Mouse (Mus musculus): ENCODE data around the gene Tnc. TPM values are rescaled to one million over a fixed set of nuclear protein-coding genes. Genes with fewer than 3 reads are reported as not detected.

Gene Tnc
- polyA plus RNA-seq, 1 experiment = 29.8 TPM

DNA sequence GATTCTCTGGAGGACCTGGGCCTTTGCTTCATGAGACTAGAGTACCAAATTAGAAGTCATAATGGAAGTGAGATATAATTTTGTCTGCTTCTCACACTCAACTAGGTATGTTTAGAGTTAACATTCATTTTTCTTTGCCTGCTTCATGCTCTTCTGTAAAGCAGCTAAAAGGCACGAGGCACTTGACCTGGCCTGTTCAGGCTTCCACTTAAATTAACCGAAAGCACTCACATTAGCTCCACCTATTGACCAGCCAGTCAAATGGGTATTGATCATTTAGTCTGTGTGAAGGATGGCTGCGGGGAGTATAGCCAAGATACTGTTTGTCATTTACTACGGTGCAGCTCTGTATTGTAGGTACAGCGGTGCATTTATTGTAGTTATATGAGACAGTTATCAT is 103.0 kb downstream of the Tnc start:
- TF ChIP-seq POLR2A (IDR thresholded peaks at IDR 0.05; ENCODE audit: control insufficient read depth, extremely low read depth, insufficient read depth, low read length, poor library complexity) (no peak), CTCF (IDR thresholded peaks at IDR 0.05; ENCODE audit: borderline replicate concordance, control insufficient read depth, extremely low read depth, insufficient read depth, low read length, poor library complexity) (no peak)
- no peak overlapping the region for H3K4me3 ChIP-seq (ENCODE audit: control insufficient read depth, insufficient read depth, low read length)
- no peaks in the 10 kb centered on the region for H3K27me3 ChIP-seq (ENCODE audit: control insufficient read depth, insufficient read depth, low read length)
- WGBS = 91% methylated on average over 5 of the region's 5 CpGs
- no peaks in the 10 kb centered on the region for H3K4me1 ChIP-seq (replicated peaks; ENCODE audit: control insufficient read depth, insufficient read depth, low read length)
- DNase-seq = no peak
- H3K27ac ChIP-seq (ENCODE audit: control insufficient read depth, insufficient read depth, low read length) = no peak overlapping the region
- H3K36me3 ChIP-seq (ENCODE audit: control insufficient read depth, insufficient read depth, low read length) = no peaks in the 10 kb centered on the region

DNA sequence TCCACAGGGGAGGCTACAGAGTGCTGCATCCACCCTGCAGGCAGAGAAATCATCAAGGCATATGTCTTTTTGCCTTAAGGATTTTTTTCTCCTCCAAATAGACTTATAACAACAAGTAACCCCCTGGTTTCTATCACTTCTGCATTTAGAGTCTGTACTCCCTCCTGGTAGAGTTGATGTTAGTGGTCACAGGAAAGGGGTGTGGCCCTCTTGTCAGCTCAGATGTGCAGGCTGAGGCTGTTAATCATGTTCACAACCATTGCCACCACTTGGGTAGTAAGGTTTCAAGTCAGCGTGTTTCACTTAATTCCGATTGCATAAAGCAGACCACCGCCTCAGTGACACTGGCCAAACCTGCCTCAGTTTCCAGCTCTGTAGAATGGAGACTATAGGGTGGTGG is 103.9 kb downstream of the Tnc start:
- Histone ChIP-seq H3K27ac (ENCODE audit: control insufficient read depth, insufficient read depth, low read length) (no peak overlapping the region), H3K4me3 (ENCODE audit: control insufficient read depth, insufficient read depth, low read length) (no peak overlapping the region), H3K4me1 (replicated peaks; ENCODE audit: control insufficient read depth, insufficient read depth, low read length) (no peaks in the 10 kb centered on the region), H3K36me3 (ENCODE audit: control insufficient read depth, insufficient read depth, low read length) (no peaks in the 10 kb centered on the region), H3K27me3 (ENCODE audit: control insufficient read depth, insufficient read depth, low read length) (no peaks in the 10 kb centered on the region)
- no peak for TF ChIP-seq POLR2A (IDR thresholded peaks at IDR 0.05; ENCODE audit: control insufficient read depth, extremely low read depth, insufficient read depth, low read length, poor library complexity)
- TF ChIP-seq CTCF (IDR thresholded peaks at IDR 0.05; ENCODE audit: borderline replicate concordance, control insufficient read depth, extremely low read depth, insufficient read depth, low read length, poor library complexity) = no peak
- 31% methylated on average over 3 of the region's 3 CpGs for WGBS
- DNase-seq = no peak

DNA sequence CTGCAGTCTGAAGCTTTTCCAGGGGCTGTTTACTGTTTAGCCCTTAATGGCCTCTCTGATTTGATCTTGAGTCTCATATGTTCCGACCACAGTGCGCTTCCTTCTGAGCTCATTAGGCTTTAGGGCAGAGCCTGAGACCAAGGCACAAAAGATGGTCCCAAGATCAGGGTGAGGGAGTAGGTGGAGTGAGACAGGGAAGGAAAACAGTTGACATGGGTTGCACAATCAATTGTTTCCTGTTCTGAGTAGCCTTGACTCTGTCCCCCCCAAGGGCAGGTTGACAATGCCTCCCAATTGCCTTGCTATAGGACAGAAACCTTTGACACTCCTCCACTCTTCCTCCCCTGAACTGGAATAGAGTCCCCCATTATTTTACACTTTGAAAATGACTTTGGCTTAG is 105.4 kb downstream of the Tnc start:
- H3K4me3 ChIP-seq (ENCODE audit: control insufficient read depth, insufficient read depth, low read length) = no peak overlapping the region
- TF ChIP-seq POLR2A (IDR thresholded peaks at IDR 0.05; ENCODE audit: control insufficient read depth, extremely low read depth, insufficient read depth, low read length, poor library complexity) = no peak
- TF ChIP-seq CTCF (IDR thresholded peaks at IDR 0.05; ENCODE audit: borderline replicate concordance, control insufficient read depth, extremely low read depth, insufficient read depth, low read length, poor library complexity) = no peak
- no peak overlapping the region for H3K27ac ChIP-seq (ENCODE audit: control insufficient read depth, insufficient read depth, low read length)
- 97% methylated on average over 2 of the region's 2 CpGs for WGBS
- H3K36me3 ChIP-seq (ENCODE audit: control insufficient read depth, insufficient read depth, low read length) = no peaks in the 10 kb centered on the region
- DNase-seq = no peak
- no peaks in the 10 kb centered on the region for H3K27me3 ChIP-seq (ENCODE audit: control insufficient read depth, insufficient read depth, low read length)
- H3K4me1 ChIP-seq (replicated peaks; ENCODE audit: control insufficient read depth, insufficient read depth, low read length) = no peaks in the 10 kb centered on the region

DNA sequence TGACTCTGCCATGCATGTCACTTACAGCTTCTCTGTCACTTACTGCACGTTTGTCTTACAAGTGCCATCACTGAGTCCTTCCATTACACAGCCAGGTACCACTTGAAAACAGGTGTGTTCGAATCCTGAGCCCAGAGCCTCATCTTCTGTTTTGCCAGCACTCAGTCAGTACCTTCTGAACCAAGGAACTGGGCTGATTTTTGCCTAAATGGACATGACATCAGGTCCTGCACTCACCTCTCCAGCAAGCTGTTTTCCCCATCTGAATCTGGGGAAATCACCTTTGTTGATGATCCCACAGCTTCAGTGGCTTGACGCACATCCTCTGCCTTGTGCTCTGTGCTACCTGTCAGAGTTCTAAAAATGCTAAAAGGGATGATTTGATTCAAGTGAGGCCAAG is 107.4 kb downstream of the Tnc start:
- DNase-seq = no peak
- WGBS = 90% methylated on average over 3 of the region's 3 CpGs
- H3K27me3 ChIP-seq (ENCODE audit: control insufficient read depth, insufficient read depth, low read length) = no peaks in the 10 kb centered on the region
- H3K27ac ChIP-seq (ENCODE audit: control insufficient read depth, insufficient read depth, low read length) = no peak overlapping the region
- no peak overlapping the region for H3K4me3 ChIP-seq (ENCODE audit: control insufficient read depth, insufficient read depth, low read length)
- H3K36me3 ChIP-seq (ENCODE audit: control insufficient read depth, insufficient read depth, low read length) = no peaks in the 10 kb centered on the region
- H3K4me1 ChIP-seq (replicated peaks; ENCODE audit: control insufficient read depth, insufficient read depth, low read length) = no peaks in the 10 kb centered on the region
- no peak for TF ChIP-seq POLR2A (IDR thresholded peaks at IDR 0.05; ENCODE audit: control insufficient read depth, extremely low read depth, insufficient read depth, low read length, poor library complexity)
- TF ChIP-seq CTCF (IDR thresholded peaks at IDR 0.05; ENCODE audit: borderline replicate concordance, control insufficient read depth, extremely low read depth, insufficient read depth, low read length, poor library complexity) = no peak

DNA sequence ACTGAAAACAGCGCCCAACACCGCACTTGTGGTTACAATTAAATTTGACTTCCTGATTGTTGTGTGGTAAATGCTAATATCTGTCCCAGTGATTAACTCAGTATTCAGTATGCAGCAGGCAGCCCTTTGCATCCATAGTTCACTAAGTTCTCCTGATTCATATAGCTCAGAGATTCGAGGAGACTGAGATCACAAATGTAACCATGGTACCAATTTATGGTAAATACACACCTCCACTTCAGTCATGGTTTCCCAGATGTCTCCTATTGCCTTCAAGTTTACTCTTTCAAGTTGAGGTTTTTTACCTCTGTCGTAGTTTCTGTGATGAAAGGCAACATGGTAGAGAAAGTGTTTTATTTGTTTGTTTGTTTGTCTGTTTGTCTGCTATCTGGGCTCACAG is 110.9 kb downstream of the Tnc start:
- Histone ChIP-seq H3K36me3 (ENCODE audit: control insufficient read depth, insufficient read depth, low read length) (no peaks in the 10 kb centered on the region), H3K4me1 (replicated peaks; ENCODE audit: control insufficient read depth, insufficient read depth, low read length) (no peaks in the 10 kb centered on the region), H3K27me3 (ENCODE audit: control insufficient read depth, insufficient read depth, low read length) (no peaks in the 10 kb centered on the region), H3K27ac (ENCODE audit: control insufficient read depth, insufficient read depth, low read length) (no peak overlapping the region), H3K4me3 (ENCODE audit: control insufficient read depth, insufficient read depth, low read length) (no peak overlapping the region)
- no peak for TF ChIP-seq CTCF (IDR thresholded peaks at IDR 0.05; ENCODE audit: borderline replicate concordance, control insufficient read depth, extremely low read depth, insufficient read depth, low read length, poor library complexity)
- no peak for TF ChIP-seq POLR2A (IDR thresholded peaks at IDR 0.05; ENCODE audit: control insufficient read depth, extremely low read depth, insufficient read depth, low read length, poor library complexity)
- 91% methylated on average over 4 of the region's 4 CpGs for WGBS
- no peak for DNase-seq

DNA sequence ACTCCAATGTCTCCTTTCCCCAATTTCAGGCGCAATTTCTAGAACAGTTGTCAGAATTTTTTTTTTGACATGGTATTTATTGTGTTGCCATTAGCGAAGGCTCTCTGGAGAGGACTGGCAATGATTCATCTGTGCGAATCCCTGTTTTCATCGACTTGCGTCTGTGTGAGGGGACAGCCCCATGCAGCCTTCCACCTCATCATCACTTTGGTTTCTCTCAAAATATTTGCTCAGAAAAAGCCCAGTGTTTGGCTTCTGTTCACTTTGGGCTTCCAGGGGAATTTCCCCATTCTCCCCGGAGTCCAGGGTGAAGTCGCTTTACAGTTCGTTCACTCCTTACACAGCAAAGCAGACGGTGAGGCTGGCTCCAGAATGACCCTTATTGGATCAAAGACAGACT is 111.5 kb downstream of the Tnc start:
- no peaks in the 10 kb centered on the region for H3K4me1 ChIP-seq (replicated peaks; ENCODE audit: control insufficient read depth, insufficient read depth, low read length)
- 96% methylated on average over 9 of the region's 9 CpGs for WGBS
- H3K27me3 ChIP-seq (ENCODE audit: control insufficient read depth, insufficient read depth, low read length) = no peaks in the 10 kb centered on the region

DNA sequence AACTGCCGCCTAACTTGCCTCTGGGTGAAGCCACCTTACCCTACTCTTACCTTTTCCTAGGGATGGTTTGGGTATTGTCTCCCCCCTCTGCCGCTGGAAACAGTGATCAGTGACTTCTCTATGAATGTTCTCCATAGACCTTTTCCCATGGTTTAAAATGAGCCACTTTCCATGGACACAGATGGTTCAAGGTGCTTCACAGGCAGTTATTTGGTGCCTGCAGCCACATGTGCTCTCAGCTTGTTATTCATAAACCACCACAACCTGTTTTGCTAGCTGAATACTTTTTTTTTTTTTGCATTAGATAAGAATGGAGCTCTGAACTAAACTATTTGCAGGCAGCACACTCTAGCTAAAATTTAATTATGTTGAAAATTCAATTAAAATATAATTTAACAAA is 116.0 kb downstream of the Tnc start:
- 93% methylated on average over 2 of the region's 2 CpGs for WGBS
- Histone ChIP-seq H3K27ac (ENCODE audit: control insufficient read depth, insufficient read depth, low read length) (no peak overlapping the region), H3K4me3 (ENCODE audit: control insufficient read depth, insufficient read depth, low read length) (no peak overlapping the region), H3K4me1 (replicated peaks; ENCODE audit: control insufficient read depth, insufficient read depth, low read length) (no peaks in the 10 kb centered on the region), H3K27me3 (ENCODE audit: control insufficient read depth, insufficient read depth, low read length) (no peaks in the 10 kb centered on the region), H3K36me3 (ENCODE audit: control insufficient read depth, insufficient read depth, low read length) (no peaks in the 10 kb centered on the region)
- TF ChIP-seq POLR2A (IDR thresholded peaks at IDR 0.05; ENCODE audit: control insufficient read depth, extremely low read depth, insufficient read depth, low read length, poor library complexity) = no peak
- no peak for TF ChIP-seq CTCF (IDR thresholded peaks at IDR 0.05; ENCODE audit: borderline replicate concordance, control insufficient read depth, extremely low read depth, insufficient read depth, low read length, poor library complexity)
- no peak for DNase-seq

More for the DNA sequence above, 111.5 kb downstream of the Tnc start:
- DNase-seq = no peak
- no peaks in the 10 kb centered on the region for H3K36me3 ChIP-seq (ENCODE audit: control insufficient read depth, insufficient read depth, low read length)
- H3K27ac ChIP-seq (ENCODE audit: control insufficient read depth, insufficient read depth, low read length) = no peak overlapping the region
- no peak for TF ChIP-seq CTCF (IDR thresholded peaks at IDR 0.05; ENCODE audit: borderline replicate concordance, control insufficient read depth, extremely low read depth, insufficient read depth, low read length, poor library complexity)
- TF ChIP-seq POLR2A (IDR thresholded peaks at IDR 0.05; ENCODE audit: control insufficient read depth, extremely low read depth, insufficient read depth, low read length, poor library complexity) = no peak
- H3K4me3 ChIP-seq (ENCODE audit: control insufficient read depth, insufficient read depth, low read length) = no peak overlapping the region
